Mouse (Mus musculus) heart, adult 9 months (tissue): ENCODE results near the gene Catsper1.
A peak's percentile ranks its signal among the peaks of the same experiment; 100 is the strongest.
"Not testable (repeated sequence)": the region's sequence is repeated elsewhere in the genome, so short reads cannot be mapped to it uniquely, and the experiment has no call there.

Experiments used
- DNase-seq, 2 experiments: peaks; one replicate each; pipeline ENCODE4 v3.0.0; 2022; ENCODE audit warnings: low spot score in 2 of 2

The Catsper1 gene

GRCm38 (mm10) chr19:5335441-5335840 lies at the start of gene Catsper1:
Gene Catsper1 (plus strand): TSS chr19:5335741.
- DNase-seq: no peak

- peak; percentile 99 for DNase-seq
Measured at GRCm38 (mm10) chr19:5294972-5295735, 40.4 kb upstream of the Catsper1 start, which contains the start of gene Sf3b2. Gene Sf3b2 (minus strand): TSS chr19:5295455.

- no peak for DNase-seq
Measured at GRCm38 (mm10) chr19:5295736-5296075, 39.8 kb upstream of the Catsper1 start.

GRCm38 (mm10) chr19:5296630-5297029 lies 38.9 kb upstream of the Catsper1 start:
- DNase-seq: no peak

GRCm38 (mm10) chr19:5297903-5298800 lies 37.4 kb upstream of the Catsper1 start, which contains the start of gene Gal3st3:
Gene Gal3st3 (plus strand): TSS chr19:5298331.
- DNase-seq: no peak

GRCm38 (mm10) chr19:5300588-5300987 lies 35.0 kb upstream of the Catsper1 start:
- no peak for DNase-seq

- peak in 1 of 2 experiments; percentile 27 for DNase-seq
Measured at GRCm38 (mm10) chr19:5302455-5302854, 33.1 kb upstream of the Catsper1 start.

- DNase-seq: no peak
Measured at GRCm38 (mm10) chr19:5306279-5306678, 29.3 kb upstream of the Catsper1 start.

GRCm38 (mm10) chr19:5306968-5307734 lies 28.4 kb upstream of the Catsper1 start:
- DNase-seq: no peak

- no peak for DNase-seq
Measured at GRCm38 (mm10) chr19:5309025-5309424, 26.5 kb upstream of the Catsper1 start.

- no peak for DNase-seq
Measured at GRCm38 (mm10) chr19:5313189-5313588, 22.4 kb upstream of the Catsper1 start.

GRCm38 (mm10) chr19:5323801-5324200 lies 11.7 kb upstream of the Catsper1 start:
- no peak for DNase-seq

GRCm38 (mm10) chr19:5327970-5328369 lies 7.6 kb upstream of the Catsper1 start:
- DNase-seq: no peak

- DNase-seq: no peak
Measured at GRCm38 (mm10) chr19:5334741-5335140, 800 bp upstream of the Catsper1 start.

- DNase-seq: peak; percentile 47 to 76
Measured at GRCm38 (mm10) chr19:5337975-5338374, 2.4 kb downstream of the Catsper1 start.

- peak; percentile 60 to 79 for DNase-seq
Measured at GRCm38 (mm10) chr19:5341360-5341759, 5.8 kb downstream of the Catsper1 start.

GRCm38 (mm10) chr19:5345297-5346131 lies 10.0 kb downstream of the Catsper1 start:
- peak; percentile 83 to 92 for DNase-seq

- no peak for DNase-seq
Measured at GRCm38 (mm10) chr19:5348064-5348463, 12.5 kb downstream of the Catsper1 start.

- DNase-seq: peak in 1 of 2 experiments; percentile 18
Measured at GRCm38 (mm10) chr19:5348526-5349501, 13.3 kb downstream of the Catsper1 start.

- not testable (repeated sequence) for DNase-seq
Measured at GRCm38 (mm10) chr19:5349502-5349873, 13.9 kb downstream of the Catsper1 start, which contains the start of gene Cst6. Gene Cst6 (minus strand): TSS chr19:5349574.
